Mouse (Mus musculus): Measurements from ENCODE around the gene Nr3c2. TPM values are rescaled to one million over a fixed set of nuclear protein-coding genes. Genes with fewer than 3 reads are reported as not detected.

Nr3c2 gene
- polyA plus RNA-seq, 1 experiment from 2014 or later = 3.0 TPM

DNA sequence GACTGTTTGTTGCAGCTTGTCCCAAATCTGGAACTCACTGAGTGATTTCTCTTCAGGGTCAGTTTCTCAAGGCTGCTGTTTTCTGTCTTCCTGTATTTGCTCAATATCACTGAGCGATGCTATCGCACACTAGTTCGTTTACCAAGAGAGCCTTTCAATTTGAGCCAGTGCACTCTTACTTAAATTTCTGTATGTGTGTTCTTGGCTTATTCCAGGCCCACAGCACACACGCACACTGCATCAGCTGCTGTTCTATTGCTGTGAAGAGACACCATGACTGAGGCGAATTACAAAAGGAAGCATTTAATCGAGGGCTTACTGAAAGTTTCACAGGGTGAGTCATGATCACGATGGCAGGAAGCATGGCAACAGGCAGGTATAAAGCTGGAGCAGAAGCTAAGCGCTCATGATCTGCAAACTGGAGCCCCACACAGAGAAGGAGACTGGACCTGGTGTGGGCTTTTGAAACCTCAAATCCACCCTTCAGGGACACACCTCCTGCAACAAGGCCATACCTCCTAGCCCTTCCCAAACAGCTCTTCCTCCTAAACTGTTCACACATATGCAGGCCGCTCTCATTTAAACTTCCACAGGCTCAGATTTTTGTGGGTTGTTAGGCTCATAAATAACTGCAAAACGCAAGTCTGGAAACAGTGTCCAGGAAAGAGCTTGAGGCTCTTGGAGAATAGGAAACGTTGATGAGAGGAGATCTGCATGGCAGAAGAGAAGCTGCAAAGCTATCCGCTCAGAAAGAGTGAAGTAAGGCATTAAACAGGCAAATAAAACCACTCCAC lies 363.2 kb downstream of the Nr3c2 start:
- H3K9ac ChIP-seq = no peak overlapping the region
- H3K36me3 ChIP-seq = peaks cover 9% of the 10 kb centered on the region; the same call in 1 of the 2 replicates
- H3K4me3 ChIP-seq = no peak overlapping the region
- H3K9me3 ChIP-seq = no peaks in the 10 kb centered on the region
- no peak for ATAC-seq (ENCODE audit: borderline replicate concordance, extremely low read depth, low FRiP score, low TSS enrichment)
- H3K27ac ChIP-seq = no peak overlapping the region
- no peaks in the 10 kb centered on the region for H3K27me3 ChIP-seq
- H3K4me1 ChIP-seq = peaks cover 4% of the 10 kb centered on the region; the same call in 1 of the 2 replicates
- 78% methylated on average over 12 of the region's 12 CpGs for WGBS
- H3K4me2 ChIP-seq = no peak overlapping the region

- WGBS = 29% methylated on average over 1 of the region's 1 CpGs
- Histone ChIP-seq H3K4me1 (peaks cover 22% of the 10 kb centered on the region), H3K27ac (peak overlapping the region; percentile 62), H3K9ac (no peak overlapping the region), H3K36me3 (peaks cover 15% of the 10 kb centered on the region; the same call in 1 of the 2 replicates), H3K9me3 (no peaks in the 10 kb centered on the region), H3K27me3 (no peaks in the 10 kb centered on the region), H3K4me2 (no peak overlapping the region), H3K4me3 (no peak overlapping the region)
- no peak for ATAC-seq (ENCODE audit: borderline replicate concordance, extremely low read depth, low FRiP score, low TSS enrichment)
Observed at GRCm38 (mm10) chr8:77267941-77268405, 368.7 kb downstream of the Nr3c2 start.

- H3K9ac ChIP-seq = no peak overlapping the region
- no peak overlapping the region for H3K4me2 ChIP-seq
- H3K27ac ChIP-seq = peak overlapping the region; percentile 35
- H3K9me3 ChIP-seq = no peaks in the 10 kb centered on the region
- no peak overlapping the region for H3K4me3 ChIP-seq
- no peak for ATAC-seq (ENCODE audit: borderline replicate concordance, extremely low read depth, low FRiP score, low TSS enrichment)
- 61% methylated on average over 6 of the region's 6 CpGs for whole genome bisulfite sequencing
- peaks cover 15% of the 10 kb centered on the region; the same call in 1 of the 2 replicates for H3K36me3 ChIP-seq
- no peaks in the 10 kb centered on the region for H3K27me3 ChIP-seq
- peaks cover 29% of the 10 kb centered on the region for H3K4me1 ChIP-seq
Observed at GRCm38 (mm10) chr8:77272136-77272535, 372.9 kb downstream of the Nr3c2 start.

DNA sequence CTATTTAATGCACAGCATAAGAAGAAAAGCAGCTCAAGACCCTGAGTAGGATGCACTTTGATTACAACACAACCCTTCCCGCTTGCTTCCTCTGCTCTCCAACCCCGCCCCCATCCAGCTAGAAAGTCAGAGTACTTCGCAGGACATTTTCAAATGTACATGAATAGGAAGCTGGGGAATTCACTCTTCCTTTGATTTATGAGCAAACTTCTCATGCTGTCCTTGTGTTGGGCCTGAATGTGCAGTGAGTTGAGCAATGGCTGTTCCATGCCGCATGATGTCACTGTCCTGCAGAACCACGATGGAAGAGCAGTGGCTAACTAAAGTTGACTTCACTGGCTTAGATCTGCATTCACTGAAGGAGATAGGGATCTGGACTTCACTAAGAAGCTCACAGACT lies 376.3 kb downstream of the Nr3c2 start:
- 75% methylated on average over 5 of the region's 5 CpGs for WGBS
- Histone ChIP-seq H3K4me2 (no peak overlapping the region), H3K4me1 (peaks cover 21% of the 10 kb centered on the region), H3K36me3 (peaks cover 1% of the 10 kb centered on the region; the same call in 1 of the 2 replicates), H3K4me3 (no peak overlapping the region), H3K9ac (no peak overlapping the region), H3K27me3 (no peaks in the 10 kb centered on the region), H3K27ac (no peak overlapping the region), H3K9me3 (no peaks in the 10 kb centered on the region)
- no peak for ATAC-seq (ENCODE audit: borderline replicate concordance, extremely low read depth, low FRiP score, low TSS enrichment)

GRCm38 (mm10) chr8:77276827-77277226 lies 377.6 kb downstream of the Nr3c2 start:
- H3K4me3 ChIP-seq = no peak overlapping the region
- no peaks in the 10 kb centered on the region for H3K36me3 ChIP-seq
- peak overlapping the region; percentile 30; the same call in 1 of the 2 replicates for H3K27ac ChIP-seq
- 58% methylated on average over 10 of the region's 10 CpGs for WGBS
- no peaks in the 10 kb centered on the region for H3K27me3 ChIP-seq
- H3K4me1 ChIP-seq = peaks cover 17% of the 10 kb centered on the region
- no peaks in the 10 kb centered on the region for H3K9me3 ChIP-seq
- H3K4me2 ChIP-seq = no peak overlapping the region; the same call in 1 of the 2 replicates
- H3K9ac ChIP-seq = no peak overlapping the region
- ATAC-seq (ENCODE audit: borderline replicate concordance, extremely low read depth, low FRiP score, low TSS enrichment) = peak; percentile 40; the same call in 1 of the 2 replicates

- Histone ChIP-seq H3K4me3 (no peak overlapping the region), H3K9me3 (no peaks in the 10 kb centered on the region), H3K27ac (no peak overlapping the region), H3K4me2 (no peak overlapping the region), H3K27me3 (no peaks in the 10 kb centered on the region), H3K36me3 (no peaks in the 10 kb centered on the region), H3K4me1 (peaks cover 8% of the 10 kb centered on the region; the same call in 1 of the 2 replicates), H3K9ac (no peak overlapping the region)
- 85% methylated on average over 4 of the region's 4 CpGs for WGBS
- ATAC-seq (ENCODE audit: borderline replicate concordance, extremely low read depth, low FRiP score, low TSS enrichment) = no peak
Observed at GRCm38 (mm10) chr8:77278246-77278645, 379.0 kb downstream of the Nr3c2 start.

DNA sequence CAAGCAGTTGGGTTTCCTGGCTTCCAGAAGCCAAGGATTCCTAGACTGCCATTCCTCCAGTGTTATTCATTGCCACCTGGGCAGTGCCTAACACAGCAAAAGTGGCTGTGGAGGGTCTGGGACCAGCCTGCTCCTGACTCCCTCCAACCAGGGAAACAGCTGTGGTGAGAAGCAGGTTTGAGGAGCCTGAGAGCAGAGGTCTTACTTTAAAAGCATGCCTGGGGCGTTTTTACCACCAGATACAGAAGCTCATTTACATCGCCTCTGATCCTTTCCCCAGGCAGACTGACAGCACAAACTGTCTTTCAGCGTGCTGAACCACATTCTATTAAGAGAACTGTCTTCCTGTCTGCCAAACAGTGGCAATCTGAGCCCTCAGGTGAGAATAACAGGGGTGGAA lies 380.7 kb downstream of the Nr3c2 start:
- Histone ChIP-seq H3K4me2 (no peak overlapping the region), H3K27me3 (no peaks in the 10 kb centered on the region), H3K9me3 (no peaks in the 10 kb centered on the region), H3K27ac (peak overlapping the region; percentile 6; the same call in 1 of the 2 replicates), H3K36me3 (no peaks in the 10 kb centered on the region), H3K4me3 (no peak overlapping the region), H3K9ac (no peak overlapping the region), H3K4me1 (peaks cover 8% of the 10 kb centered on the region; the same call in 1 of the 2 replicates)
- WGBS = 55% methylated on average over 3 of the region's 3 CpGs
- ATAC-seq (ENCODE audit: borderline replicate concordance, extremely low read depth, low FRiP score, low TSS enrichment) = no peak

DNA sequence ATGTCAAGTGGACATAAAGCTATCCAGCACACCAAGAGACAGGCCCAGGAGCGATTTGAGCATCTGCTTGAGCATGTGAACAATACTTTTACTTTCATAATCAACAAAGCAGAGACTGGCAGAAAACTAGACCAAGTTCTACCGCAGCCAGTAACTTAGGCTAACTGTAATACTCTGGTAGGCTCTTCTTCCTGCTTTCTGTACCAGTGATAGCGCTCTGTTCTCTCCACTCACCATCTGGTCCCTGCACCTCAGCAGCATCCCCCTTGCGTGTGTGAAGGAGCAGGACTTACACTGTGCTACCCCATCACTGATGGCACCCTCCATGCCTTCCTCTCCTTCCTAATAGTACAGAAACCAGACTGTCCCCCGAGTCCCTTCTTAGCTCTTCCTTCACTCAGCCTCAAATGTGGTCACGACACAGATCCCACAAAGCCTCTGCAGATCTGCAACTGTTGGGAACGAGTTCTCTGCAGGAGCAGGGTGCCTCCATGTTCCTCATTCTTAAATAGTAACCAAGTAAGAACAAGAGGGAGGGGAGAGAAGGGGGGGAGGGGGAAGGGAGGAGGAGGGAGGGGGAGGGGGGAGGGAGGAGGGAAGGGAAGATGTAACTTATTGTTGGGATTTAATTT lies 383.5 kb downstream of the Nr3c2 start:
- H3K27me3 ChIP-seq = no peaks in the 10 kb centered on the region
- WGBS = 85% methylated on average over 7 of the region's 7 CpGs
- H3K36me3 ChIP-seq = no peaks in the 10 kb centered on the region
- no peak for ATAC-seq (ENCODE audit: borderline replicate concordance, extremely low read depth, low FRiP score, low TSS enrichment)
- H3K9ac ChIP-seq = no peak overlapping the region
- H3K4me3 ChIP-seq = no peak overlapping the region
- H3K4me2 ChIP-seq = no peak overlapping the region
- H3K4me1 ChIP-seq = no peaks in the 10 kb centered on the region
- H3K27ac ChIP-seq = no peak overlapping the region
- H3K9me3 ChIP-seq = no peaks in the 10 kb centered on the region

DNA sequence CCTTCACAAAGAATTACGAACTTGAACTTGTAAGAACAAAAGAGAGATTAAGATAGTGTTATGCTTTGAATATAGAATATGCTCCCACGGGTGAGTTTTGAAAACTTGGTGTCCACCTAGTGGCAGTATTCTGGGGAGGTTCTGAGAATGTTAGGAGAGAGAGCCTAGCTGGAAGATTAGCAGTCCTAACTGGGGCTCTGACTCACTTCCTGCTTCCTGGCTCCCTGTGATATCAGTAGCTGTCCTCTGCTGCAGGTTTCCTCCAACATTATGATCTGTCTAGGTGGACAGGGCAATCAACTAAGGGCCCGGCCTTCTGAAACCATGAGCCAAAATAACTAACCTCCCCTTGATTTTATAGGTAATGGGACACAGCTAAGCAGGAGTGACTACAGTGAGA lies 385.2 kb downstream of the Nr3c2 start:
- Histone ChIP-seq H3K27me3 (no peaks in the 10 kb centered on the region), H3K9ac (no peak overlapping the region), H3K4me1 (no peaks in the 10 kb centered on the region), H3K4me2 (no peak overlapping the region), H3K27ac (no peak overlapping the region), H3K9me3 (no peaks in the 10 kb centered on the region), H3K4me3 (no peak overlapping the region), H3K36me3 (no peaks in the 10 kb centered on the region)
- no peak for ATAC-seq (ENCODE audit: borderline replicate concordance, extremely low read depth, low FRiP score, low TSS enrichment)
- 75% methylated on average over 3 of the region's 3 CpGs for WGBS

GRCm38 (mm10) chr8:77288065-77288464 lies 388.8 kb downstream of the Nr3c2 start:
- no peak overlapping the region for H3K27ac ChIP-seq
- H3K36me3 ChIP-seq = no peaks in the 10 kb centered on the region
- peak; percentile 39; the same call in 1 of the 2 replicates for ATAC-seq (ENCODE audit: borderline replicate concordance, extremely low read depth, low FRiP score, low TSS enrichment)
- H3K9ac ChIP-seq = no peak overlapping the region
- H3K9me3 ChIP-seq = no peaks in the 10 kb centered on the region
- H3K27me3 ChIP-seq = no peaks in the 10 kb centered on the region
- H3K4me3 ChIP-seq = no peak overlapping the region
- no peaks in the 10 kb centered on the region for H3K4me1 ChIP-seq
- WGBS = 41% methylated on average over 3 of the region's 3 CpGs
- H3K4me2 ChIP-seq = no peak overlapping the region

GRCm38 (mm10) chr8:77288492-77288891 lies 389.2 kb downstream of the Nr3c2 start:
- Histone ChIP-seq H3K4me1 (no peaks in the 10 kb centered on the region), H3K36me3 (no peaks in the 10 kb centered on the region), H3K9me3 (no peaks in the 10 kb centered on the region), H3K27me3 (no peaks in the 10 kb centered on the region), H3K4me3 (no peak overlapping the region), H3K27ac (no peak overlapping the region), H3K9ac (no peak overlapping the region), H3K4me2 (no peak overlapping the region)
- 93% methylated on average over 12 of the region's 12 CpGs for WGBS
- ATAC-seq (ENCODE audit: borderline replicate concordance, extremely low read depth, low FRiP score, low TSS enrichment) = no peak

DNA sequence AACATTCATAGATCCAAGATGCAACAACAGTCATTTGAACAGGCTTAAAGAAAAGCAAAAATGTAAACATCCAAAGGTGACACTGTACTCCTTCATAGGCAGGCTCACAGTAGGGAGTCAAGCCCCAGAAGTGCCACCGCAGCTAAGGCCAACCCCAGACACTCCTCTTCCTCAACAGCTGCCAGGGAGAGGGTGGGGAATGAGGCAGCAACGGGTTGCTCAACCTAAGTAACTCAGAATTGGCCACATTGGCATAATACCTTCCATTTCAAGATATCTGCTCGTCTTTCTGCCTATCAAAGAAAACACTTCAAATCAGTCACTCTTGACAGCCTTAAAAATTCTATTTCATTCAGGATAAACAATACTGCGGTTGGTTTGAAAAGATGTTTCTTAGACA lies 392.9 kb downstream of the Nr3c2 start:
- Histone ChIP-seq H3K27ac (no peak overlapping the region), H3K9ac (no peak overlapping the region), H3K4me3 (no peak overlapping the region), H3K9me3 (no peaks in the 10 kb centered on the region), H3K4me1 (no peaks in the 10 kb centered on the region), H3K27me3 (no peaks in the 10 kb centered on the region), H3K4me2 (no peak overlapping the region), H3K36me3 (0 out of 2 replicates have a peak, but pooled peaks cover 3% of the 10 kb centered on the region)
- 68% methylated on average over 4 of the region's 4 CpGs for WGBS
- ATAC-seq (ENCODE audit: borderline replicate concordance, extremely low read depth, low FRiP score, low TSS enrichment) = no peak

Measured in lung, embryonic 15.5 days (tissue).